Mouse (Mus musculus): Measurements from ENCODE around the gene Hcst. TPM values are rescaled to one million over a fixed set of nuclear protein-coding genes. Genes with fewer than 3 reads are reported as not detected.
A peak's percentile ranks its signal among the peaks of the same experiment; 100 is the strongest.

Hcst gene
- polyA plus RNA-seq, 1 experiment from 2014 or later: not detected

- H3K27me3 ChIP-seq (ENCODE audit: control insufficient read depth, insufficient read depth, low read depth, low read length): peaks cover 57% of the 10 kb centered on the region
- H3K4me1 ChIP-seq (ENCODE audit: control insufficient read depth, insufficient read depth, low read length): peaks cover 27% of the 10 kb centered on the region
- H3K4me3 ChIP-seq (ENCODE audit: low read depth, low read length): no peak overlapping the region
- H3K9me3 ChIP-seq (replicated peaks; ENCODE audit: control insufficient read depth, low read length, poor library complexity, severe bottlenecking): no peaks in the 10 kb centered on the region
- H3K27ac ChIP-seq (ENCODE audit: low read length): no peak overlapping the region
- H3K36me3 ChIP-seq (ENCODE audit: control insufficient read depth, insufficient read depth, low read length): no peaks in the 10 kb centered on the region
- no peak overlapping the region; the same call in 1 of the 2 replicates for H3K9ac ChIP-seq (ENCODE audit: low read depth, low read length)
- 5% methylated on average over 6 of the region's 6 CpGs for WGBS
- no peak overlapping the region; the same call in 1 of the 2 replicates for H3K4me2 ChIP-seq (ENCODE audit: low read length)
- ATAC-seq: no peak
Observed at GRCm38 (mm10) chr7:30454259-30454658, 34.6 kb upstream of the Hcst start.

GRCm38 (mm10) chr7:30453766-30454165 lies 34.1 kb upstream of the Hcst start:
- H3K9me3 ChIP-seq (replicated peaks; ENCODE audit: control insufficient read depth, low read length, poor library complexity, severe bottlenecking): no peaks in the 10 kb centered on the region
- peaks cover 27% of the 10 kb centered on the region for H3K4me1 ChIP-seq (ENCODE audit: control insufficient read depth, insufficient read depth, low read length)
- H3K9ac ChIP-seq (ENCODE audit: low read depth, low read length): no peak overlapping the region; the same call in 1 of the 2 replicates
- H3K36me3 ChIP-seq (ENCODE audit: control insufficient read depth, insufficient read depth, low read length): no peaks in the 10 kb centered on the region
- no peak overlapping the region for H3K4me3 ChIP-seq (ENCODE audit: low read depth, low read length)
- H3K4me2 ChIP-seq (ENCODE audit: low read length): peak overlapping the region; percentile 23
- WGBS: 3% methylated on average over 25 of the region's 25 CpGs
- ATAC-seq: no peak
- H3K27me3 ChIP-seq (ENCODE audit: control insufficient read depth, insufficient read depth, low read depth, low read length): peaks cover 54% of the 10 kb centered on the region
- no peak overlapping the region for H3K27ac ChIP-seq (ENCODE audit: low read length)

- Histone ChIP-seq H3K9me3 (replicated peaks; ENCODE audit: control insufficient read depth, low read length, poor library complexity, severe bottlenecking) (no peaks in the 10 kb centered on the region), H3K4me2 (ENCODE audit: low read length) (peak overlapping the region; percentile 23), H3K27ac (ENCODE audit: low read length) (no peak overlapping the region), H3K4me1 (ENCODE audit: control insufficient read depth, insufficient read depth, low read length) (peaks cover 26% of the 10 kb centered on the region), H3K36me3 (ENCODE audit: control insufficient read depth, insufficient read depth, low read length) (no peaks in the 10 kb centered on the region), H3K27me3 (ENCODE audit: control insufficient read depth, insufficient read depth, low read depth, low read length) (peaks cover 54% of the 10 kb centered on the region), H3K4me3 (ENCODE audit: low read depth, low read length) (no peak overlapping the region), H3K9ac (ENCODE audit: low read depth, low read length) (peak overlapping the region; percentile 46)
- ATAC-seq: no peak
- WGBS: 18% methylated on average over 25 of the region's 25 CpGs
Observed at GRCm38 (mm10) chr7:30453327-30453726, 33.7 kb upstream of the Hcst start.

- ATAC-seq: no peak
- peaks cover 13% of the 10 kb centered on the region for H3K4me1 ChIP-seq (ENCODE audit: control insufficient read depth, insufficient read depth, low read length)
- no peak overlapping the region for H3K4me3 ChIP-seq (ENCODE audit: low read depth, low read length)
- H3K9ac ChIP-seq (ENCODE audit: low read depth, low read length): no peak overlapping the region
- no peak overlapping the region for H3K27ac ChIP-seq (ENCODE audit: low read length)
- H3K27me3 ChIP-seq (ENCODE audit: control insufficient read depth, insufficient read depth, low read depth, low read length): peaks cover 31% of the 10 kb centered on the region
- no peaks in the 10 kb centered on the region for H3K36me3 ChIP-seq (ENCODE audit: control insufficient read depth, insufficient read depth, low read length)
- WGBS: 72% methylated on average over 7 of the region's 7 CpGs
- H3K9me3 ChIP-seq (replicated peaks; ENCODE audit: control insufficient read depth, low read length, poor library complexity, severe bottlenecking): no peaks in the 10 kb centered on the region
- no peak overlapping the region for H3K4me2 ChIP-seq (ENCODE audit: low read length)
Observed at GRCm38 (mm10) chr7:30450241-30450640, 30.6 kb upstream of the Hcst start.

GRCm38 (mm10) chr7:30444971-30445751 lies 25.5 kb upstream of the Hcst start, which contains the start of gene Aplp1:
Aplp1 (minus strand) TSS chr7:30445535.
- ATAC-seq: peak; percentile 78
- H3K4me1 ChIP-seq (ENCODE audit: control insufficient read depth, insufficient read depth, low read length): peaks cover 25% of the 10 kb centered on the region
- H3K4me3 ChIP-seq (ENCODE audit: low read depth, low read length): peak within 1 kb of the TSS; percentile 73
- WGBS: under 1% methylated on average over 48 of the region's 72 CpGs
- H3K27me3 ChIP-seq (ENCODE audit: control insufficient read depth, insufficient read depth, low read depth, low read length): no peaks in the 10 kb centered on the region
- H3K9me3 ChIP-seq (replicated peaks; ENCODE audit: control insufficient read depth, low read length, poor library complexity, severe bottlenecking): no peaks in the 10 kb centered on the region
- peak within 1 kb of the TSS; percentile 98 for H3K27ac ChIP-seq (ENCODE audit: low read length)
- H3K9ac ChIP-seq (ENCODE audit: low read depth, low read length): peak within 1 kb of the TSS; percentile 96
- H3K36me3 ChIP-seq (ENCODE audit: control insufficient read depth, insufficient read depth, low read length): peaks cover 13% of the 10 kb centered on the region; the same call in 1 of the 2 replicates
- H3K4me2 ChIP-seq (ENCODE audit: low read length): peak within 1 kb of the TSS; percentile 93

GRCm38 (mm10) chr7:30444154-30444970 lies 24.7 kb upstream of the Hcst start:
- H3K9ac ChIP-seq (ENCODE audit: low read depth, low read length): peak overlapping the region; percentile 96
- ATAC-seq: peak; percentile 60
- H3K4me2 ChIP-seq (ENCODE audit: low read length): peak overlapping the region; percentile 93
- no peaks in the 10 kb centered on the region for H3K27me3 ChIP-seq (ENCODE audit: control insufficient read depth, insufficient read depth, low read depth, low read length)
- H3K4me3 ChIP-seq (ENCODE audit: low read depth, low read length): peak overlapping the region; percentile 73
- peaks cover 25% of the 10 kb centered on the region for H3K4me1 ChIP-seq (ENCODE audit: control insufficient read depth, insufficient read depth, low read length)
- peak overlapping the region; percentile 98 for H3K27ac ChIP-seq (ENCODE audit: low read length)
- under 1% methylated on average over 34 of the region's 38 CpGs for WGBS
- H3K36me3 ChIP-seq (ENCODE audit: control insufficient read depth, insufficient read depth, low read length): peaks cover 18% of the 10 kb centered on the region; the same call in 1 of the 2 replicates
- H3K9me3 ChIP-seq (replicated peaks; ENCODE audit: control insufficient read depth, low read length, poor library complexity, severe bottlenecking): no peaks in the 10 kb centered on the region

- ATAC-seq: no peak
- 14% methylated on average over 9 of the region's 9 CpGs for WGBS
- Histone ChIP-seq H3K9ac (ENCODE audit: low read depth, low read length) (peak overlapping the region; percentile 96), H3K27ac (ENCODE audit: low read length) (peak overlapping the region; percentile 98), H3K4me1 (ENCODE audit: control insufficient read depth, insufficient read depth, low read length) (peaks cover 25% of the 10 kb centered on the region), H3K36me3 (ENCODE audit: control insufficient read depth, insufficient read depth, low read length) (peaks cover 18% of the 10 kb centered on the region; the same call in 1 of the 2 replicates), H3K9me3 (replicated peaks; ENCODE audit: control insufficient read depth, low read length, poor library complexity, severe bottlenecking) (no peaks in the 10 kb centered on the region), H3K4me3 (ENCODE audit: low read depth, low read length) (peak overlapping the region; percentile 73), H3K27me3 (ENCODE audit: control insufficient read depth, insufficient read depth, low read depth, low read length) (no peaks in the 10 kb centered on the region), H3K4me2 (ENCODE audit: low read length) (peak overlapping the region; percentile 93)
Observed at GRCm38 (mm10) chr7:30443696-30444095, 24.0 kb upstream of the Hcst start.

GRCm38 (mm10) chr7:30440697-30441096 lies 21.0 kb upstream of the Hcst start:
- Histone ChIP-seq H3K4me1 (ENCODE audit: control insufficient read depth, insufficient read depth, low read length) (peaks cover 19% of the 10 kb centered on the region), H3K9me3 (replicated peaks; ENCODE audit: control insufficient read depth, low read length, poor library complexity, severe bottlenecking) (no peaks in the 10 kb centered on the region), H3K4me2 (ENCODE audit: low read length) (no peak overlapping the region), H3K4me3 (ENCODE audit: low read depth, low read length) (no peak overlapping the region), H3K36me3 (ENCODE audit: control insufficient read depth, insufficient read depth, low read length) (peaks cover 28% of the 10 kb centered on the region), H3K27me3 (ENCODE audit: control insufficient read depth, insufficient read depth, low read depth, low read length) (no peaks in the 10 kb centered on the region), H3K9ac (ENCODE audit: low read depth, low read length) (0 out of 2 replicates have a peak overlapping the region, but pooled peaks have one; percentile 18), H3K27ac (ENCODE audit: low read length) (no peak overlapping the region)
- no peak for ATAC-seq
- WGBS: 23% methylated on average over 4 of the region's 5 CpGs
